Mouse (Mus musculus) embryonic fibroblast, embryonic 13.5 days (primary cell): ENCODE measurements around the gene Ribc1.

Source experiments
- CTCF ChIP-seq: IDR thresholded peaks from 2 replicates; pipeline ENCODE4 v1.5.1; 2011; ENCODE audit warnings: mild to moderate bottlenecking, control low read depth, low read length, moderate library complexity, borderline replicate concordance; ENCODE audit not compliant: insufficient read depth
- POLR2A ChIP-seq: IDR thresholded peaks from 2 replicates; pipeline ENCODE4 v1.6.1; 2011; ENCODE audit warnings: low read depth, mild to moderate bottlenecking, control low read depth, low read length, moderate library complexity

DNA sequence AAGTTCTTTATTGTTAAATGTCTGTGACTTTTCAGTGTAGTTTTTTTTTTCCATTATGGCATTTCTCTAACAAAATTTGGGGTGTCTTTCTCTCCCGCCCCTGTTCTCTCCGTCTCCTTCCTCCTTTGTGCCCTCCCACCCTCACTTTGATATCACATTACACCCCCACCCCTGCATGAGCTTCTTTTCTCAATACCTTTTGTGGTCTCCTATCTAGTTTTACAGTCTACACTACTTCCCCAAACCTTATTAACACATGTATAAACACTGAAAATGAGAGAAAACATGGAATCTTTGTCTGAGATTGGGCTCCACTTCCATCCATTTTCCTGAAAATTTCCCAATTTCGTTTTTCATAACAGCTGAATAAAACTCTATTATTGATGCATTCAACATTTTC is 36.5 kb upstream of the Ribc1 start:
- no peak for TF ChIP-seq POLR2A
- no peak for TF ChIP-seq CTCF
